Mouse (Mus musculus) neural tube, embryonic 11.5 days (tissue): ENCODE data around the gene Dclk2. TPM values are rescaled to one million over a fixed set of nuclear protein-coding genes. Genes with fewer than 3 reads are reported as not detected.

Experiments used
- ATAC-seq: fragments of 200-750 bp; cut with Nextera tagmentation; 2 replicates; pipeline ENCODE4 v1.8.0; 2017; ENCODE audit warnings: moderate number of reproducible peaks, mild to moderate bottlenecking, moderate TSS enrichment, moderate library complexity; ENCODE audit not compliant: insufficient read depth, low FRiP score, low TSS enrichment
- DNase-seq: peaks from one replicate; pipeline ENCODE4 v3.0.0-alpha.2; 2015; ENCODE audit warnings: low spot score
- H3K27ac ChIP-seq: fragments of 300-500 bp; sonication (generic); 2 replicates; pipeline ENCODE4 v1.5.1; 2014; ENCODE audit warnings: low read depth, mild to moderate bottlenecking, low read length
- H3K27me3 ChIP-seq: fragments of 300-500 bp; sonication (generic); 2 replicates; pipeline ENCODE4 v1.6.1; 2014; ENCODE audit warnings: mild to moderate bottlenecking, low read length, mixed read lengths; ENCODE audit not compliant: control insufficient read depth, insufficient read depth
- H3K36me3 ChIP-seq: fragments of 300-500 bp; sonication (generic); 2 replicates; pipeline ENCODE4 v1.6.1; 2014; ENCODE audit warnings: mild to moderate bottlenecking, low read length, moderate library complexity, mixed read lengths; ENCODE audit not compliant: control insufficient read depth, insufficient read depth
- H3K4me1 ChIP-seq: fragments of 300-500 bp; sonication (generic); 2 replicates; pipeline ENCODE4 v1.6.1; 2014; ENCODE audit warnings: low read length, mixed read lengths; ENCODE audit not compliant: control insufficient read depth, insufficient read depth
- H3K4me2 ChIP-seq: fragments of 300-500 bp; sonication (generic); 2 replicates; pipeline ENCODE4 v1.6.1; 2014; ENCODE audit warnings: low read depth, mild to moderate bottlenecking, moderate library complexity
- H3K4me3 ChIP-seq: fragments of 300-500 bp; sonication (generic); 2 replicates; pipeline ENCODE4 v1.5.1; 2014; ENCODE audit warnings: low read depth, low read length
- H3K9ac ChIP-seq: fragments of 300-500 bp; sonication (generic); 2 replicates; pipeline ENCODE4 v1.6.1; 2014; ENCODE audit warnings: mild to moderate bottlenecking, low read length
- H3K9me3 ChIP-seq: fragments of 300-500 bp; sonication (generic); 2 replicates; pipeline ENCODE4 v1.6.1; 2016; ENCODE audit warnings: low read length; ENCODE audit not compliant: control insufficient read depth
- WGBS: fragments of 180-500 bp; shearing (Covaris S2); extraction: QIAGEN DNeasy Blood & Tissue Kit; methylation state at CpG from one replicate; pipeline ENCODE4 v1.1.7; 2014; 5-methylcytosine and 5-hydroxymethylcytosine counted together
- polyA plus RNA-seq: library from polyadenylated mRNA; unstranded; fragments of >200 nt; fragmentation: Nextera tagmentation; extraction: Ambion mirVana; gene quantifications from 2 replicates; pipeline ENCODE4 v1.2.1, GENCODE M21; 2014

The Dclk2 gene
- polyA plus RNA-seq, 1 experiment from 2014 or later, result 28.9 TPM

GRCm38 (mm10) chr3:86745348-86745747 lies 175.3 kb downstream of the Dclk2 start:
- 77% methylated on average over 4 of the region's 4 CpGs for WGBS
- Histone ChIP-seq H3K36me3 (no peaks in the 10 kb centered on the region), H3K27me3 (no peaks in the 10 kb centered on the region), H3K4me1 (no peaks in the 10 kb centered on the region), H3K9ac (no peak overlapping the region), H3K4me2 (no peak overlapping the region), H3K4me3 (no peak overlapping the region), H3K27ac (no peak overlapping the region), H3K9me3 (no peaks in the 10 kb centered on the region)
- ATAC-seq (no peak), DNase-seq (no peak)

GRCm38 (mm10) chr3:86739745-86740144 lies 180.9 kb downstream of the Dclk2 start:
- no peaks in the 10 kb centered on the region for H3K27me3 ChIP-seq
- no peak for DNase-seq
- no peak overlapping the region for H3K27ac ChIP-seq
- no peak overlapping the region for H3K9ac ChIP-seq
- no peak overlapping the region for H3K4me3 ChIP-seq
- WGBS, result 82% methylated on average over 4 of the region's 4 CpGs
- ATAC-seq, result no peak
- no peaks in the 10 kb centered on the region for H3K9me3 ChIP-seq
- H3K36me3 ChIP-seq, result no peaks in the 10 kb centered on the region
- no peaks in the 10 kb centered on the region for H3K4me1 ChIP-seq
- H3K4me2 ChIP-seq, result no peak overlapping the region

GRCm38 (mm10) chr3:86738831-86739230 lies 181.8 kb downstream of the Dclk2 start:
- DNase-seq (no peak), ATAC-seq (no peak)
- no peaks in the 10 kb centered on the region for H3K27me3 ChIP-seq
- H3K9ac ChIP-seq, result no peak overlapping the region
- 81% methylated on average over 3 of the region's 3 CpGs for WGBS
- H3K4me3 ChIP-seq, result no peak overlapping the region
- H3K4me1 ChIP-seq, result no peaks in the 10 kb centered on the region
- no peaks in the 10 kb centered on the region for H3K36me3 ChIP-seq
- H3K27ac ChIP-seq, result no peak overlapping the region
- no peak overlapping the region for H3K4me2 ChIP-seq
- no peaks in the 10 kb centered on the region for H3K9me3 ChIP-seq

Other genes with a start within 250 kb of the Dclk2 start
- 26.9 and 32.0 TPM in 2 replicates for gene Cd1d1, start 78.6 kb upstream of the Dclk2 start, polyA plus RNA-seq